In the genomic region with DNA sequence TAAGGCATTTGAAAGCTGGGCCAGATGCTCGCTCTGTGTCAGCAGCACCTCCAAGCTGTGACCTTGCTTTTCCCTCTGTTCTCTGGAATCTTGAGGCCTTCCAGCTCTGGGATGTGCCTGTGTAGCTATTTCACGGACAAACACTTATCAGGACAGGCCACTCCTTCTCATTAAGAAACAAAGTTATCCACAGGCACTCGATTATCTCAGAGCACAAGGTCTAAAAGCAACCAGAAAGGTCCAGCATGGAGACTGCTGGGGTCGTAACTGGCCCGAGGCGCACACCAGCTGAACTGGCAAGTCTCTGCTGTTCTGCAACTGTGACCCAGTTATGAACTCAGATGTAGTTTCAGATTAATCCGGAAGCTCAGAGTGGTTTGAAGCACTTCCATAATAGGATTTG, we compare ENCODE assay signal across 7 mouse cellular contexts.
DNase-seq lines count a peak whose midpoint lies in the region; ATAC-seq and TF ChIP-seq lines count a peak whose summit lies in the region.

No protein-coding gene starts in this region.

- no peaks in the 10 kb centered on the region for H3K36me3 ChIP-seq in testis, adult 2 months (ENCODE audit: control insufficient read depth, insufficient read depth, low read length)
- no peaks in the 10 kb centered on the region for H3K36me3 ChIP-seq in heart, embryonic 15.5 days
- peaks cover 8% of the 10 kb centered on the region for H3K36me3 ChIP-seq in liver, embryonic 12.5 days
- H3K36me3 ChIP-seq in stomach, embryonic 16.5 days (ENCODE audit: control insufficient read depth, insufficient read depth, low read length) = no peaks in the 10 kb centered on the region

- no peaks in the 10 kb centered on the region for H3K27me3 ChIP-seq in testis, adult 2 months (ENCODE audit: control insufficient read depth, insufficient read depth, low read length)
- H3K27me3 ChIP-seq in heart, embryonic 15.5 days = no peaks in the 10 kb centered on the region
- H3K27me3 ChIP-seq in liver, embryonic 12.5 days (replicated peaks) = no peaks in the 10 kb centered on the region
- no peaks in the 10 kb centered on the region for H3K27me3 ChIP-seq in stomach, embryonic 16.5 days (ENCODE audit: control insufficient read depth, insufficient read depth, low read length)

- peak overlapping the region; percentile 47 for H3K27ac ChIP-seq in testis, adult 2 months (ENCODE audit: control insufficient read depth, insufficient read depth, low read depth, low read length)
- H3K27ac ChIP-seq in heart, embryonic 15.5 days = peak overlapping the region; percentile 65
- H3K27ac ChIP-seq in liver, embryonic 12.5 days = peak overlapping the region; percentile 52
- peak overlapping the region; percentile 68 for H3K27ac ChIP-seq in stomach, embryonic 16.5 days (ENCODE audit: low read length)

- H3K4me3 ChIP-seq in testis, adult 2 months (ENCODE audit: control insufficient read depth, low read depth, low read length) = no peak overlapping the region
- no peak overlapping the region for H3K4me3 ChIP-seq in heart, embryonic 15.5 days
- no peak overlapping the region for H3K4me3 ChIP-seq in liver, embryonic 12.5 days
- H3K4me3 ChIP-seq in stomach, embryonic 16.5 days (replicated peaks; ENCODE audit: low read length) = no peak overlapping the region

- H3K9me3 ChIP-seq in heart, embryonic 15.5 days (replicated peaks) = no peaks in the 10 kb centered on the region
- H3K9me3 ChIP-seq in liver, embryonic 12.5 days (replicated peaks) = no peaks in the 10 kb centered on the region
- H3K9me3 ChIP-seq in stomach, embryonic 16.5 days (replicated peaks; ENCODE audit: control insufficient read depth, low read length) = no peaks in the 10 kb centered on the region

- peak; percentile 62 for ATAC-seq in heart, embryonic 15.5 days (replicated peaks; ENCODE audit: insufficient number of reproducible peaks, insufficient read depth, low FRiP score, low read depth)
- ATAC-seq in liver, embryonic 12.5 days = peak; percentile 71
- peak; percentile 50; the same call in 1 of the 2 replicates for ATAC-seq in stomach, embryonic 16.5 days (ENCODE audit: insufficient read depth, low FRiP score)

- 20% methylated on average over 7 of the region's 7 CpGs for WGBS in heart, embryonic 15.5 days
- 43% methylated on average over 7 of the region's 7 CpGs for WGBS in liver, embryonic 12.5 days (ENCODE audit: insufficient replicate concordance)
- 18% methylated on average over 7 of the region's 7 CpGs for WGBS in stomach, embryonic 16.5 days

- H3K4me2 ChIP-seq in heart, embryonic 15.5 days = no peak overlapping the region
- H3K4me2 ChIP-seq in liver, embryonic 12.5 days = 0 out of 2 replicates have a peak overlapping the region, but pooled peaks have one; percentile 7
- no peak overlapping the region for H3K4me2 ChIP-seq in stomach, embryonic 16.5 days (ENCODE audit: low read depth, low read length)

- H3K4me1 ChIP-seq in testis, adult 2 months (ENCODE audit: control insufficient read depth, insufficient read depth, low read length) = peaks cover 3% of the 10 kb centered on the region
- H3K4me1 ChIP-seq in heart, embryonic 15.5 days (replicated peaks) = peaks cover 47% of the 10 kb centered on the region
- H3K4me1 ChIP-seq in liver, embryonic 12.5 days = peaks cover 77% of the 10 kb centered on the region
- H3K4me1 ChIP-seq in stomach, embryonic 16.5 days (ENCODE audit: control insufficient read depth, insufficient read depth, low read length) = peaks cover 34% of the 10 kb centered on the region

- TF ChIP-seq CTCF in testis, adult 2 months (IDR thresholded peaks at IDR 0.05; ENCODE audit: control insufficient read depth, insufficient read depth, insufficient replicate concordance, low read depth, low read length) = no peak

- no peak for TF ChIP-seq POLR2A in testis, adult 2 months (IDR thresholded peaks at IDR 0.05; ENCODE audit: control insufficient read depth, low read depth, low read length)

- DNase-seq in testis, postnatal 10 days (ENCODE audit: low spot score) = no peak
- no peak for DNase-seq in frontal cortex, postnatal 36 days (ENCODE audit: low spot score in 2 of 2)
- DNase-seq in neural tube, embryonic 10.5 days (ENCODE audit: extremely low spot score, low spot score) = no peak

- H3K9ac ChIP-seq in heart, embryonic 15.5 days = no peak overlapping the region
- H3K9ac ChIP-seq in liver, embryonic 12.5 days = no peak overlapping the region; the same call in 1 of the 2 replicates
- H3K9ac ChIP-seq in stomach, embryonic 16.5 days (ENCODE audit: low read length) = peak overlapping the region; percentile 27
